Mouse (Mus musculus): ENCODE measurements at regions not wholly inside any gene's neighbourhood (a gene's known extent, or its start where the extent isn't known, plus 50 kb on each side); places are given as distances from the start of the nearest gene placed in this dataset.

DNA sequence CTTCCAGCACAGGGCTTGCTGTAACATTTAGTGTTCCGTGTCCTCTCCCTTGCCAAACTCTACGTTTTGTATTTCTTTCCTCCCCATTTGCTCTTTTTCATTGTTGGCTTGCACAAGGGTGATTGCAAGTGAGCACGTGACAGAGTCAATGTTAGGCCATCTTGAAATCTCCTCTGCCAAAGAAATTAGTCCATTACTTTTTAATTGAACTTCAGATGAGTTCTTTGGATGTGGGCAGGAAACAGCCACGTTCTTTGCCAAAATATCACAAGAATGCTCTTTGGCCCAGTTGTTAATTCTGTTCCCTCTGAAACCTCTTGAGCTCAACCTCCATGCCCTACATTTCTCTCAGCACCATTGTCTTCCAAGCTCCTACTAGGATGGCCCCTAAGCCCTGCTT lies 253.2 kb upstream of the Msx2 start:
- TF ChIP-seq CTCF (IDR thresholded peaks at IDR 0.05; ENCODE audit: control insufficient read depth, insufficient read depth, insufficient read length) (no peak), USF1 (IDR thresholded peaks at IDR 0.05; ENCODE audit: low read depth) (no peak), MYOG (IDR thresholded peaks at IDR 0.05; ENCODE audit: control insufficient read depth, extremely low read depth, insufficient read length) (no peak), CEBPB (IDR thresholded peaks at IDR 0.05; ENCODE audit: low read depth) (no peak), MYOD1 (IDR thresholded peaks at IDR 0.05; ENCODE audit: control insufficient read depth, insufficient read length, low read depth) (no peak)

Measured in C2C12 (cell line).